Mouse (Mus musculus) splenic B cell, adult 2 months (primary cell): Measurements from ENCODE around the gene Zfc3h1.
A peak's percentile ranks its signal among the peaks of the same experiment; 100 is the strongest.

Experiments
- DNase-seq: peaks from one replicate; pipeline ENCODE4 v3.0.0-alpha.2; 2011; ENCODE audit warnings: low read depth, low spot score
- H3K27me3 ChIP-seq: 2 replicates; pipeline ENCODE4 v1.6.1; 2012; ENCODE audit warnings: mild to moderate bottlenecking, low read length, moderate library complexity, mixed read lengths; ENCODE audit not compliant: control insufficient read depth, poor library complexity, insufficient read depth, severe bottlenecking
- H3K36me3 ChIP-seq: 2 replicates; pipeline ENCODE4 v1.6.1; 2012; ENCODE audit warnings: mild to moderate bottlenecking, low read length, moderate library complexity, mixed read lengths; ENCODE audit not compliant: control insufficient read depth, poor library complexity, insufficient read depth, severe bottlenecking

The Zfc3h1 gene

GRCm38 (mm10) chr10:115384221-115385017 is at the start of gene Zfc3h1, which contains the start of gene Thap2:
Gene Zfc3h1, plus strand, starts transcription at chr10:115384959.
Gene Thap2, minus strand, starts transcription at chr10:115384443.
- peak; percentile 99 for DNase-seq
- Histone ChIP-seq H3K36me3 (no peaks in the 10 kb centered on the region), H3K27me3 (no peaks in the 10 kb centered on the region)

DNA sequence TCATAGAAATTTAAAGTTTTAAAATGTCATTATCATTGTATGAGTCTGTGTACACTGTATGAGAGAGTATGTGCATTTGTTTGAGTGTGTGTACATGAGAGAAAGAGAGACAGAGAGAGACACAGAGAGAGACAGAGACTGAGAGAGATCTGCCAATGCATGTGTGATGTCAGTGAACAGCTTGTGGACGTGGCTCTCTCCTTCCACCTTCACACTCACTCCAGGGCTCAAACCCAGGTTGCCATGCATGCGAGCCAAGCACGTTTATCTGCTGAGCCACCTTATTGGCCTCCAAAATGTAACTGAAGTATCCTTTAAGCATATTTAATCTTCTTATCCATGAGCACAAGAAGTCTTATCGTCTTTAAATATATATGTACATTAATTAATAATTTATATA is 47.9 kb upstream of the Zfc3h1 start:
- Histone ChIP-seq H3K36me3 (peaks cover 5% of the 10 kb centered on the region; the same call in 1 of the 2 replicates), H3K27me3 (peaks cover 1% of the 10 kb centered on the region; the same call in 1 of the 2 replicates)
- DNase-seq, result no peak

- peaks cover 8% of the 10 kb centered on the region for H3K36me3 ChIP-seq
- no peaks in the 10 kb centered on the region for H3K27me3 ChIP-seq
- DNase-seq, result no peak
Observed at GRCm38 (mm10) chr10:115339820-115340328, 44.9 kb upstream of the Zfc3h1 start.

DNA sequence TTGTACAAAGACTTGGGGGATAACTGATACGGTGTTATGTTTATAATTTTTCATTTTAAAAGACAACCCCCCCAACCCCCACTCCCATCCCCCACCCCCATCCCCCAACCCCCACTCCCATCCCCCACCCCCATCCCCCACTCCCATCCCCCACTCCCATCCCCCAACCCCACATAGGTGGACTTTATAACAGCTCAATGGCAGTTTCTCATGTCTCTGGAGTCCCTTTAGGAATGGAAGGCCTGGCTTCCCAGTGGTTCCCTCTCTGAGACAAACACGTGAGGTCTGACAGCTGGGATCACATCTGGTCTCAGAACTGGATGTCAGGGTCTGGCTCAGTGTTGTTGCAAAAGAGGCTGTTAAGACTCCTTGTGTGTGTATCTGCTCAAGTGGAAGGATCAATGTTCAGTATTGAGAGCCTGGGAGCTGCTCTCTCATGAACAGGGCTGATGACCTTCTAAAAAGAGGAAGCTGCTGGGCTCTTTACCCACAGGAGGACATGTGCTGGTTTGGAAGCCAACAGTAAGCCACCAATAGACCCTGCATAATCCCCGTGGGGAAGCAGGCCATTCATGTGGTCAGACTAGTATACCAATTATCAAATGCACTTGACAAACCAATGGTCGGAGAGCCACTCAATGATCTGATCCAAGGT is 41.9 kb upstream of the Zfc3h1 start:
- peaks cover 4% of the 10 kb centered on the region for H3K36me3 ChIP-seq
- H3K27me3 ChIP-seq, result no peaks in the 10 kb centered on the region
- no peak for DNase-seq

DNA sequence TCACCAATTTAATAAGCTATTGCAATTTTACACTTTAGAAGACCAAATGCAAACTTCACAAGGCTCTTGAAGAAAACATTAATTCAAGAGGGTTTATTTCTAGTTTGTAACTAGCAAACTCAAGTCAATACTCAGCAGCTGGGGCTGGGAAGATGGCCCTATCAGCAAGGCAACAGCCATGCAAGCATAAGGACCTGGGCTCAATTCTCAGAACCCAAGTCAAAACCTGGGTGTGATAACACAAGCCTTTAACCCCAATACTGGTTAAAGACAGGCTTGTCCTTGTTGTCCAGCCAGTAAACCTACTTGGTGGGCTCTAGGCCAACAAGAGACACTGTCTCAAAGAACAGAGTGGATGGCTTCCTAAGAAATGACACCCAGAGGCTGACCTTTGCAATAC is 38.3 kb upstream of the Zfc3h1 start:
- no peak for DNase-seq
- Histone ChIP-seq H3K27me3 (no peaks in the 10 kb centered on the region), H3K36me3 (peaks cover 4% of the 10 kb centered on the region)

GRCm38 (mm10) chr10:115348131-115348530 is 36.6 kb upstream of the Zfc3h1 start:
- H3K36me3 ChIP-seq, result peaks cover 2% of the 10 kb centered on the region
- no peaks in the 10 kb centered on the region for H3K27me3 ChIP-seq
- DNase-seq, result no peak

- H3K36me3 ChIP-seq, result no peaks in the 10 kb centered on the region
- no peak for DNase-seq
- no peaks in the 10 kb centered on the region for H3K27me3 ChIP-seq
Observed at GRCm38 (mm10) chr10:115349029-115349428, 35.7 kb upstream of the Zfc3h1 start.

GRCm38 (mm10) chr10:115349509-115349908 is 35.2 kb upstream of the Zfc3h1 start:
- DNase-seq, result no peak
- no peaks in the 10 kb centered on the region; the same call in 1 of the 2 replicates for H3K36me3 ChIP-seq
- H3K27me3 ChIP-seq, result no peaks in the 10 kb centered on the region

DNA sequence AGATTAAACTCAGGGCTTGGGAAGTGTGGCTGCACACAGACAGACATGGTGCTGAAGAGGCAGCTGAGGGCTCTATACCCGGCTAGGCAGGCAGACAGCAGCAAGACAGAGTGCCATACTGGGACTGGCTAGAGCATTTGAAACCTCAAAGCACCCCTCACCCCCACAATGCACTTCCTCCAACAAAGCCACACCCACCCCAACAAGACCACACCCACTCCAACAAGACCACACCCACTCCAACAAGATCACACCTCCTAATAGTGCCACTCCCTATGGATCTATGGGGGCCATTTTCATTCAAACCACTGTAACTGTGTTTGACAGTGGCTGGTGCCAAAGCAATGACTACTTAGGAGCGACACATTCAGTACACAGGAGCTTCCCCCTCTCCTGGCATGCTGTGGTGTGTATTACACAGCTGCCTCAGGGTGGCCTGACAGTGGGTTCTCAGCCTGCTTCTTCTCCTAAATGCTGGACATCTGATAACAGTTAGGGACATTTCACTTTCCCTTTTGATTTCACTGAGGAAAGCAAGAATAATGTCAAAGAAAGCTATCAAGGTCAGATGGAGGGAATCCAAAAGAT is 33.9 kb upstream of the Zfc3h1 start:
- no peaks in the 10 kb centered on the region for H3K27me3 ChIP-seq
- peaks cover 4% of the 10 kb centered on the region; the same call in 1 of the 2 replicates for H3K36me3 ChIP-seq
- DNase-seq, result no peak

GRCm38 (mm10) chr10:115354553-115354952 is 30.2 kb upstream of the Zfc3h1 start:
- peaks cover 7% of the 10 kb centered on the region; the same call in 1 of the 2 replicates for H3K36me3 ChIP-seq
- DNase-seq, result no peak
- no peaks in the 10 kb centered on the region for H3K27me3 ChIP-seq

- Histone ChIP-seq H3K27me3 (no peaks in the 10 kb centered on the region), H3K36me3 (peaks cover 7% of the 10 kb centered on the region; the same call in 1 of the 2 replicates)
- no peak for DNase-seq
Observed at GRCm38 (mm10) chr10:115355016-115355415, 29.7 kb upstream of the Zfc3h1 start.

- Histone ChIP-seq H3K27me3 (no peaks in the 10 kb centered on the region), H3K36me3 (peaks cover 7% of the 10 kb centered on the region; the same call in 1 of the 2 replicates)
- DNase-seq, result no peak
Observed at GRCm38 (mm10) chr10:115356106-115356505, 28.7 kb upstream of the Zfc3h1 start.

DNA sequence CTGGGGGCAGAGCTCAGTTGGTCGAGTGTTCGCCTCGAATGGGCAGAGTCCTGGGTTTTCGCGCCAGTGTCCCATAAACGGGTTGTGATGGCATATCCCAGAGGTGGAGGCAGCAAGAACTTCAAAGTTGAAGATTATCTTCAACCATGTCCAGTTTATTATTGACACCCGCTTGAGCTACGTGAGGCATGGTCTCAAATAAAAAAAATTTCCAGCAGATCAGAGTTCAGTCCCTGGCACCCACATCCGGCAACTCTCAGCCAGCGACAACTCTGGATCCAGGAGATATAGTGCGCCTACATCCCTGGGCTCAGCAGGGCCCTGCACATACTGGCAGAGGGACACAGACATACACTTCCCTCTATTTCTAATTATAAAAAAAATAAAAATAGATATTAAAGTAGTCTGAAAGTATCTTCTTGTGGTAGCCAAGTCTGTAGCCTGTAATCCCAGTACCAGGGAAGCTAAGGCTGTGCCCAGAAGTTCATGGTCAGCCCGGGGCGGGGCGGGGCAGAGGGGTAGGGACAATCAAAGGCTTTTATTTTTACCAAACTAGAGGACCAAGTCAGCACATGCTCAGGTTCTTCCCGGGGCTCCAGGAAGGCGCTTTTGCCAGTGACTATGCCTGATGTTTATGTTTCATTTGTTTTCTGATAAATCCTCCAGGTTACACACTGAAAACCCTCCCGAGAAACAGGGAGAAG is 26.4 kb upstream of the Zfc3h1 start:
- Histone ChIP-seq H3K27me3 (no peaks in the 10 kb centered on the region), H3K36me3 (peaks cover 7% of the 10 kb centered on the region; the same call in 1 of the 2 replicates)
- DNase-seq, result no peak

DNA sequence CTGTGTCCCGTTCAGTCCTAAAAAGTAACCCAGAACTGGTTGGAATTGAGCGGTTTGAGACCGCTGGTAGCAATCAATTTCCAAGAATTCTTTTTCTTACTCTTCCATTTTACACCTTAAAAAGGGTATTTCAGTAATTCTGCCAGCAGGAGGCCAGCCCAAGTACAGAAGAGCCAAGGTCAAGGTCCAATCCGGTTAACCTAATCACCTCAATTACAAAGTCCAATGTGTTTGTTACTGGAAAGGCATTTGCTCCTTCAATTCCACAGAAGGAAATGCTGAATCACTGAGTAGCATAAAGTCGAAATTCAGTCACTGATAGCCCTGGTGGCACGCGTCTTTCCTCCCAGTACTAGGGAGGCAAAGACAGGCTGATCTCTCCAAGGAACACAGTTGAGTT is 25.7 kb upstream of the Zfc3h1 start:
- no peak for DNase-seq
- peaks cover 7% of the 10 kb centered on the region; the same call in 1 of the 2 replicates for H3K36me3 ChIP-seq
- no peaks in the 10 kb centered on the region for H3K27me3 ChIP-seq
